Mouse (Mus musculus): ENCODE measurements around the gene Cyp3a13. TPM values are rescaled to one million over a fixed set of nuclear protein-coding genes. Genes with fewer than 3 reads are reported as not detected.
"Not testable (repeated sequence)": the region's sequence is repeated elsewhere in the genome, so short reads cannot be mapped to it uniquely, and the experiment has no call there.

Cyp3a13 gene
- total RNA-seq, 2 experiments from 2014 or later = not detected

- no peak for DNase-seq
- intact Hi-C loops (cut with DNase I) = no loop called here
These were observed 46.4 kb downstream of the Cyp3a13 start for GRCm38 (mm10) chr5:137875054-137875453.

GRCm38 (mm10) chr5:137872381-137872702 lies 49.1 kb downstream of the Cyp3a13 start:
- intact Hi-C loops (cut with DNase I) = not testable (repeated sequence)

GRCm38 (mm10) chr5:137871644-137872380 lies 49.6 kb downstream of the Cyp3a13 start, which contains the start of gene Pilrb2:
Gene Pilrb2, minus strand, starts transcription at chr5:137871815.
- DNase-seq; intact Hi-C loops (cut with DNase I): not testable (repeated sequence)

More at GRCm38 (mm10) chr5:137872381-137872702, 49.1 kb downstream of the Cyp3a13 start:
- DNase-seq = not testable (repeated sequence)

DNA sequence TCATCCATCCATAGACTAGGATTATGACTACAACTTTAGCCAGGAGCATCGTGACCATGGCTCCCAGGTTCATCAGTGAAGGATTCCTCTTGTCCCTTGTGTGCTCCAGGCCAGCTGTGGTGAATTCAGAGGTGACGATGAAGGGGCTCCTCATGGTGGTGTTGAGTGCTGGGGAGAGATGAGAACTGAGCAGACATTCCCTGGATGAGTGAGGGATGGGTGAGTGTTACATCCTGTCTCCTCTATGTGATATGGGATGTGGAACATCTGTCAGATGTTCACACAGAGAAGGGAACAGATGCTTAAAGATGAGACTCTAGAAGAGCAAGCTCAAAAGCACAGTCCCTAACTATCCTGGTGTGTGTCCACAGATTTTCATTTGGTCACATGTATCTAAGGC lies 52.8 kb downstream of the Cyp3a13 start:
- intact Hi-C loops (cut with DNase I); DNase-seq: not testable (repeated sequence)

DNA sequence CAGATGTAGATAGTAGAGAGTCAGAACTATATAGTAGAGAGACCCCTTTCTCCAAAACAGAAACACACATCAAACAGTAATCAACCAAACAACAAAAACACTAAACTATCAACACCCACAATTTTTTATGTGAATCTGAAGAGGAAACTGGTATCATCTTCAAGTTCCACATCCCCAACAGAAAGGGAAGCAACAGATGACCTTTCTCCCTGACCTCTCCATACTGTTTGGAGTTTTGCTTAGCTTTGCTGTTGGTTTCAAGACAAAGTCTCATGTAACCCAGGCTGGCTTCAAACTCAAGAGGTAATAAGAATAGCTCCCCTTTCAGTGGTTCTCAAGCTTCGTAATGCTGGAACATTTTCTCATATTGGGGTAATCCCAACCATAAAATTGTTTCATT lies 57.4 kb downstream of the Cyp3a13 start:
- DNase-seq; intact Hi-C loops (cut with DNase I): not testable (repeated sequence)

DNA sequence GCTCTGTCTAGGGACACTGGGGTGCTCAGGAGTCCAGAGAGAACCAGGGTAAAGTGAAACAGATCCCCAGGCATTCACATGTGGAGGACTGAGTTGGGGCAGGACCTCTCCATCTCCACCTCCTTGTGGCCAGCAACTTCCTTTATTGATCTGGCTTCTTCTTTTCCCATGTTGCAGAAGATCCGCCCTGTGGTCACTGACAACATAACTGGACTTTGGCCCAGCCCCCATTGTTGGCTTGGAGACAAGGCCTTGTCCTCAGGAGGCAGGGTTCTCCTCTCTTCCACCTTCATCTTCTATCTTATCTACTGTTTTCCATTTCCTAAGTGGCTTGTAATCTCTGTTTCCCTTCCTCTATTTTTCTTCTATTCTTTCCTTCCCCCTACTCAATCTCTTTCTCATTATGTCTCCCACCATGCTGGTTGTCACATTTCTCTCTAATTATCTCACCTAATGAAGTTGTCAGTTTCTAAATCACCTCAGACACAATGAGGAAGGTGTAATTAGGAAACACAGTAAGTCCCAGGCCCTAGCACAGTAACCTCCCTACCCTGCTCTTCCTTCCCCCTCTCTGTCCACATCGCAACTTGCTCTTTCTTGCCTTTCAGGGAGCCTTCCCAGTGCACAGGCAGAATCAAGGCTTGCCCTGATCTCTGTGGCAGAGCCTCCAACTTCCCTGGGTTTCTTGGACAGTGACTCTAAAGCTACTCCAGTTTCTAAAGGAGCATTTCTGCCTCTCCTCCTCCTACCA lies 63.3 kb downstream of the Cyp3a13 start, which contains the start of gene Pilrb1:
Gene Pilrb1 (minus strand): TSS at position 147 of the 751 bp plus-strand sequence.
- intact Hi-C loops (cut with DNase I); DNase-seq: not testable (repeated sequence)

- intact Hi-C loops (cut with DNase I) = not testable (repeated sequence)
These were observed 64.5 kb downstream of the Cyp3a13 start for GRCm38 (mm10) chr5:137856870-137857269.

GRCm38 (mm10) chr5:137854907-137855306 lies 66.5 kb downstream of the Cyp3a13 start:
- DNase-seq; intact Hi-C loops (cut with DNase I): not testable (repeated sequence)

More at GRCm38 (mm10) chr5:137856870-137857269, 64.5 kb downstream of the Cyp3a13 start:
- DNase-seq = not testable (repeated sequence)

GRCm38 (mm10) chr5:137850313-137850712 lies 71.1 kb downstream of the Cyp3a13 start:
- intact Hi-C loops (cut with DNase I); DNase-seq: not testable (repeated sequence)

Other genes starting within 250 kb of the Cyp3a13 start
- 10 to 100 TPM; 23.9 to 24.7 TPM for gene Agfg2, start 236.9 kb downstream of the Cyp3a13 start, total RNA-seq (2021)
- gene Nyap1, start 180.0 kb downstream of the Cyp3a13 start, total RNA-seq (2021) = 100 to 1,000 TPM; 195 to 197 TPM
- gene Tsc22d4, start 175.9 kb downstream of the Cyp3a13 start, total RNA-seq (2021) = 10 to 100 TPM; 61.6 to 71.9 TPM
- 10 to 100 TPM; 28.4 to 38.6 TPM for gene Ppp1r35, start 142.8 kb downstream of the Cyp3a13 start, total RNA-seq (2021)
- 10 to 100 TPM; 32.9 to 35.2 TPM for gene Mepce, start 134.0 kb downstream of the Cyp3a13 start, total RNA-seq (2021)
- 1 to 10 TPM; 5.4 to 6.1 TPM for gene Zcwpw1, start 133.8 kb downstream of the Cyp3a13 start, total RNA-seq (2021)
- 1 to 10 TPM in 1 of 2 experiments, under 1 TPM in 1; 0.91 to 1.0 TPM for gene Pilra, start 85.3 kb downstream of the Cyp3a13 start, total RNA-seq (2021)
- not detected for gene Pilrb1, start 63.5 kb downstream of the Cyp3a13 start, total RNA-seq (2021)
- gene Pilrb2, start 49.8 kb downstream of the Cyp3a13 start, total RNA-seq (2021) = not detected
- gene Gjc3, start 41.5 kb upstream of the Cyp3a13 start, total RNA-seq (2021) = under 1 TPM; 0.58 to 0.76 TPM
- not detected for gene Azgp1, start 59.9 kb upstream of the Cyp3a13 start, total RNA-seq (2021)
- not detected for gene Smok3a, start 99.6 kb upstream of the Cyp3a13 start, total RNA-seq (2021)
- not detected for gene Smok3b, start 99.8 kb upstream of the Cyp3a13 start, total RNA-seq (2021)
- not detected for gene Smok3c, start 131.6 kb upstream of the Cyp3a13 start, total RNA-seq (2021)
- gene Zkscan1, start 163.5 kb upstream of the Cyp3a13 start, total RNA-seq (2021) = 10 to 100 TPM; 44.6 to 45.1 TPM
- 10 to 100 TPM; 34.9 to 35.7 TPM for gene Zscan21, start 195.3 kb upstream of the Cyp3a13 start, total RNA-seq (2021)
- 10 to 100 TPM; 13.1 to 13.2 TPM for gene Zfp113, start 234.1 kb upstream of the Cyp3a13 start, total RNA-seq (2021)
- 100 to 1,000 TPM; 126 to 131 TPM for gene Cops6, start 239.5 kb upstream of the Cyp3a13 start, total RNA-seq (2021)

Data from left cerebral cortex, postnatal 4 days (tissue).